Mouse (Mus musculus) limb, embryonic 11.5 days (tissue): ENCODE measurements at regions not wholly inside any gene's neighbourhood (a gene's known extent, or its start where the extent isn't known, plus 50 kb on each side); places are given as distances from the start of the nearest gene placed in this dataset.

Experiments
- ATAC-seq: fragments of 200-750 bp; cut with Nextera tagmentation; 2 replicates; pipeline ENCODE4 v1.8.0; 2017; ENCODE audit warnings: low read depth; ENCODE audit not compliant: insufficient number of reproducible peaks, low FRiP score, low TSS enrichment
- DNase-seq: peaks from one replicate; pipeline ENCODE4 v3.0.0-alpha.2; 2015; ENCODE audit warnings: low spot score
- H3K27ac ChIP-seq: fragments of 300-500 bp; sonication (generic); replicated peaks from 2 replicates; pipeline ENCODE4 v1.5.1; 2014; ENCODE audit warnings: low read depth, mild to moderate bottlenecking, low read length
- H3K27me3 ChIP-seq: fragments of 300-500 bp; sonication (generic); 2 replicates; pipeline ENCODE4 v1.6.1; 2014; ENCODE audit warnings: mild to moderate bottlenecking, low read length, mixed read lengths; ENCODE audit not compliant: control insufficient read depth, insufficient read depth
- H3K36me3 ChIP-seq: fragments of 300-500 bp; sonication (generic); 2 replicates; pipeline ENCODE4 v1.6.1; 2014; ENCODE audit warnings: mild to moderate bottlenecking, low read length, moderate library complexity, mixed read lengths; ENCODE audit not compliant: control insufficient read depth, insufficient read depth
- H3K4me1 ChIP-seq: fragments of 300-500 bp; sonication (generic); 2 replicates; pipeline ENCODE4 v1.6.1; 2014; ENCODE audit warnings: low read length, mixed read lengths; ENCODE audit not compliant: control insufficient read depth, insufficient read depth
- H3K4me2 ChIP-seq: fragments of 300-500 bp; sonication (generic); 2 replicates; pipeline ENCODE4 v1.6.1; 2014; ENCODE audit warnings: low read depth, mild to moderate bottlenecking, moderate library complexity; ENCODE audit not compliant: severe bottlenecking
- H3K4me3 ChIP-seq: fragments of 300-500 bp; sonication (generic); 2 replicates; pipeline ENCODE4 v1.5.1; 2014; ENCODE audit warnings: low read depth, low read length
- H3K9ac ChIP-seq: fragments of 300-500 bp; sonication (generic); 2 replicates; pipeline ENCODE4 v1.6.1; 2014; ENCODE audit warnings: mild to moderate bottlenecking, low read length
- H3K9me3 ChIP-seq: fragments of 300-500 bp; sonication (generic); 2 replicates; pipeline ENCODE4 v1.6.1; 2016; ENCODE audit warnings: low read length; ENCODE audit not compliant: control insufficient read depth
- WGBS: fragments of 180-500 bp; shearing (Covaris S2); extraction: QIAGEN DNeasy Blood & Tissue Kit; methylation state at CpG from one replicate; pipeline ENCODE4 v1.1.7; 2014; 5-methylcytosine and 5-hydroxymethylcytosine counted together

GRCm38 (mm10) chrX:11204135-11204534 lies 94.9 kb upstream of the H2al1a start:
- H3K4me2 ChIP-seq = no peak overlapping the region
- H3K9ac ChIP-seq = no peak overlapping the region
- 87% methylated on average over 2 of the region's 2 CpGs for whole genome bisulfite sequencing
- no peaks in the 10 kb centered on the region for H3K27me3 ChIP-seq
- no peaks in the 10 kb centered on the region for H3K4me1 ChIP-seq
- no peak overlapping the region for H3K4me3 ChIP-seq
- DNase-seq (no peak), ATAC-seq (no peak)
- H3K36me3 ChIP-seq = no peaks in the 10 kb centered on the region
- H3K9me3 ChIP-seq = no peaks in the 10 kb centered on the region
- H3K27ac ChIP-seq = no peak overlapping the region

GRCm38 (mm10) chrX:11209895-11210294 lies 89.2 kb upstream of the H2al1a start:
- H3K9me3 ChIP-seq = no peaks in the 10 kb centered on the region
- DNase-seq = no peak
- H3K27me3 ChIP-seq = no peaks in the 10 kb centered on the region
- ATAC-seq = no peak
- no peaks in the 10 kb centered on the region for H3K36me3 ChIP-seq
- H3K4me2 ChIP-seq = no peak overlapping the region
- 80% methylated on average over 5 of the region's 5 CpGs for WGBS
- H3K27ac ChIP-seq = no peak overlapping the region
- H3K4me3 ChIP-seq = no peak overlapping the region
- H3K4me1 ChIP-seq = no peaks in the 10 kb centered on the region
- no peak overlapping the region for H3K9ac ChIP-seq

- Histone ChIP-seq H3K27me3 (no peaks in the 10 kb centered on the region), H3K4me1 (no peaks in the 10 kb centered on the region), H3K27ac (no peak overlapping the region), H3K4me3 (no peak overlapping the region), H3K36me3 (no peaks in the 10 kb centered on the region), H3K4me2 (no peak overlapping the region), H3K9me3 (no peaks in the 10 kb centered on the region), H3K9ac (no peak overlapping the region)
- WGBS = 65% methylated on average over 1 of the region's 1 CpGs
- ATAC-seq (no peak), DNase-seq (no peak)
These were observed 86.2 kb upstream of the H2al1a start for GRCm38 (mm10) chrX:11212811-11213210.

GRCm38 (mm10) chrX:11213492-11213891 lies 85.6 kb upstream of the H2al1a start:
- ATAC-seq = no peak
- Histone ChIP-seq H3K4me3 (no peak overlapping the region), H3K9ac (no peak overlapping the region), H3K27ac (no peak overlapping the region), H3K4me1 (no peaks in the 10 kb centered on the region), H3K36me3 (no peaks in the 10 kb centered on the region), H3K27me3 (no peaks in the 10 kb centered on the region), H3K9me3 (no peaks in the 10 kb centered on the region), H3K4me2 (no peak overlapping the region)
- DNase-seq = peak; percentile 62
- 53% methylated on average over 3 of the region's 3 CpGs for WGBS

GRCm38 (mm10) chrX:11239066-11239465 lies 60.0 kb upstream of the H2al1a start:
- Histone ChIP-seq H3K9me3 (no peaks in the 10 kb centered on the region), H3K9ac (no peak overlapping the region), H3K4me3 (no peak overlapping the region), H3K36me3 (no peaks in the 10 kb centered on the region), H3K4me2 (no peak overlapping the region), H3K4me1 (no peaks in the 10 kb centered on the region), H3K27ac (no peak overlapping the region), H3K27me3 (0 out of 2 replicates have a peak, but pooled peaks cover 3% of the 10 kb centered on the region)
- WGBS = 76% methylated on average over 1 of the region's 1 CpGs
- DNase-seq (no peak), ATAC-seq (no peak)

- DNase-seq (no peak), ATAC-seq (no peak)
- Histone ChIP-seq H3K4me3 (no peak overlapping the region), H3K36me3 (no peaks in the 10 kb centered on the region), H3K4me1 (0 out of 2 replicates have a peak, but pooled peaks cover 3% of the 10 kb centered on the region), H3K4me2 (no peak overlapping the region), H3K9me3 (no peaks in the 10 kb centered on the region), H3K27ac (no peak overlapping the region), H3K9ac (no peak overlapping the region), H3K27me3 (0 out of 2 replicates have a peak, but pooled peaks cover 3% of the 10 kb centered on the region)
- 85% methylated on average over 3 of the region's 3 CpGs for WGBS
These were observed 53.5 kb upstream of the H2al1a start for GRCm38 (mm10) chrX:11245576-11245975.
